Comparison of ENCODE assay signal across 20 mouse cellular contexts in the genomic region with DNA sequence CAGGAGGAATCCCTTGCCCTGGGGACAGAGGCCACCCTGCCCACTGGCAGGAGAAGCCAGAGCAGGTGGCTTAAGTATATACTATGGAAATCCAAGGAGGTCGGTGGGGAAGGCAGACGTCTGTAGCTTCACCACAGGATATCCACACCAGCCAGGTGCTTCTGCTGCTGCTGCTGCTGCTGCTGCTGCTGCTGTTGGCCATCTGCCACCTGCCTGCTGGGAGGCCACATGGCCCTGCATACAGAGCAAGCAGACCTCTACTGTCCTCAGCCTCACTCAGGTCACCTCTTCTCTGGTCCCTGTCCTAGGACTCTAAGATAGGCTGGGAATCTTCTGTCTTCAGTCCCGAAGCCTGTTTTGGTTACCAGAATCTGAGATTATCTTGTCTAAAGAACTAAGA. TPM values are rescaled to one million over a fixed set of nuclear protein-coding genes. Genes with fewer than 3 reads are reported as not detected.
"Had no signal": no experiment of that assay in that cellular context is flagged by ENCODE, and none has a peak within 500 bp of the region (broad histone marks: within the 10 kb centered on the region; RNA-seq: fewer than 3 reads in every experiment).

No protein-coding gene starts in this region.

- DNase-seq: lung, adult 2 months; lung, postnatal 14 days; lung, postnatal 36 days; right cerebral cortex, postnatal 14 days; thymus, adult 2 months; thymus, postnatal 25 days; thymus, postnatal 4 days had no signal

- ATAC-seq: lung, postnatal 0 days; midbrain, embryonic 13.5 days; midbrain, embryonic 15.5 days had no signal

RNA-seq across cellular contexts. Expression of a gene that starts 1.9 kb away (rescaled TPM):
- total RNA-seq: megakaryocyte progenitor cell, adult 5-6 weeks; monocyte, adult 5-6 weeks; neutrophil, adult 5-6 weeks had no signal
- polyA plus RNA-seq: lung, adult 2 months; lung, postnatal 0 days; macrophage; midbrain, embryonic 11.5 days; midbrain, embryonic 13.5 days; midbrain, embryonic 15.5 days; midbrain, postnatal 0 days; spleen, adult 2 months; stomach, postnatal 0 days; testis, adult 2 months; thymus, adult 2 months; urinary bladder, adult 2 months had no signal
